Mouse (Mus musculus) myocyte (in vitro differentiated cells): ENCODE results near the gene Taf1b. TPM values are rescaled to one million over a fixed set of nuclear protein-coding genes. Genes with fewer than 3 reads are reported as not detected.

Experiments used
- H3K27me3 ChIP-seq: one replicate; pipeline ENCODE4 v1.6.1; 2011; ENCODE audit not compliant: control insufficient read depth, insufficient read depth, insufficient read length
- H3K36me3 ChIP-seq: one replicate; pipeline ENCODE4 v1.6.1; 2011; ENCODE audit not compliant: control insufficient read depth, insufficient read depth
- H3K4me2 ChIP-seq: one replicate; pipeline ENCODE4 v1.6.1; 2011; ENCODE audit warnings: low read depth, control low read depth
- H3K4me3 ChIP-seq: one replicate; pipeline ENCODE4 v1.5.1; 2011; ENCODE audit warnings: mild to moderate bottlenecking, control low read depth, moderate library complexity
- H3K79me2 ChIP-seq: one replicate; pipeline ENCODE4 v1.6.1; 2011; ENCODE audit not compliant: control insufficient read depth, insufficient read depth
- H3ac ChIP-seq: one replicate; pipeline ENCODE4 v1.6.1; 2011; ENCODE audit not compliant: control insufficient read depth, insufficient read length
- CEBPB ChIP-seq: IDR thresholded peaks from 2 replicates; pipeline ENCODE4 v1.6.1; 2011; ENCODE audit warnings: mild to moderate bottlenecking, moderate library complexity; ENCODE audit not compliant: poor library complexity, insufficient read depth, severe bottlenecking
- E2F4 ChIP-seq: IDR thresholded peaks from one replicate; pipeline ENCODE4 v1.6.1; 2011; ENCODE audit warnings: mild to moderate bottlenecking, control low read depth, moderate library complexity; ENCODE audit not compliant: insufficient read depth
- MAX ChIP-seq: IDR thresholded peaks from one replicate; pipeline ENCODE4 v1.6.1; 2011; ENCODE audit warnings: low read depth, mild to moderate bottlenecking, control low read depth
- MYOD1 ChIP-seq, 3 experiments: IDR thresholded peaks; one replicate each; pipeline ENCODE4 v1.6.1; 2011; ENCODE audit warnings: control low read depth in 2 of 3, low read depth in 2 of 3, mild to moderate bottlenecking in 2 of 3, moderate library complexity in 1 of 3; ENCODE audit not compliant: insufficient read length in 2 of 3, control insufficient read depth in 1 of 3
- MYOG ChIP-seq, 3 experiments: IDR thresholded peaks; one replicate each; pipeline ENCODE4 v1.6.1; 2011; ENCODE audit warnings: control low read depth in 2 of 3, low read depth in 2 of 3, mild to moderate bottlenecking in 2 of 3; ENCODE audit not compliant: insufficient read length in 2 of 3, control insufficient read depth in 1 of 3, insufficient read depth in 1 of 3
- POLR2A ChIP-seq: IDR thresholded peaks from one replicate; pipeline ENCODE4 v1.6.1; 2011; ENCODE audit warnings: low read depth, mild to moderate bottlenecking, control low read depth, moderate library complexity; ENCODE audit not compliant: insufficient read length
- POLR2AphosphoS2 ChIP-seq: IDR thresholded peaks from one replicate; pipeline ENCODE4 v1.6.1; 2011; ENCODE audit warnings: low read depth, control low read depth; ENCODE audit not compliant: insufficient read length
- REST ChIP-seq: IDR thresholded peaks from one replicate; pipeline ENCODE4 v1.6.1; 2011; ENCODE audit warnings: mild to moderate bottlenecking, control low read depth, moderate library complexity; ENCODE audit not compliant: insufficient read depth, insufficient read length
- SRF ChIP-seq: IDR thresholded peaks from one replicate; pipeline ENCODE4 v1.6.1; 2011; ENCODE audit warnings: low read depth; ENCODE audit not compliant: control insufficient read depth, insufficient read length
- TCF12 ChIP-seq: IDR thresholded peaks from one replicate; pipeline ENCODE4 v1.6.1; 2011; ENCODE audit warnings: mild to moderate bottlenecking, control low read depth; ENCODE audit not compliant: poor library complexity, insufficient read depth, severe bottlenecking
- TCF3 ChIP-seq: IDR thresholded peaks from one replicate; pipeline ENCODE4 v1.6.1; 2011; ENCODE audit warnings: low read depth, control low read depth; ENCODE audit not compliant: insufficient read length
- USF1 ChIP-seq: IDR thresholded peaks from one replicate; pipeline ENCODE4 v1.6.1; 2011; ENCODE audit warnings: low read depth, mild to moderate bottlenecking, control low read depth, moderate library complexity
- polyA plus RNA-seq: library from polyadenylated mRNA; unstranded; fragments of >200 nt; fragmentation: generic; extraction: Trizol; gene quantifications from one replicate; pipeline ENCODE4 v1.2.1, GENCODE M21; 2012; ENCODE audit warnings: missing spikeins

The Taf1b gene
- polyA plus RNA-seq, 1 experiment = 15.1 TPM

DNA sequence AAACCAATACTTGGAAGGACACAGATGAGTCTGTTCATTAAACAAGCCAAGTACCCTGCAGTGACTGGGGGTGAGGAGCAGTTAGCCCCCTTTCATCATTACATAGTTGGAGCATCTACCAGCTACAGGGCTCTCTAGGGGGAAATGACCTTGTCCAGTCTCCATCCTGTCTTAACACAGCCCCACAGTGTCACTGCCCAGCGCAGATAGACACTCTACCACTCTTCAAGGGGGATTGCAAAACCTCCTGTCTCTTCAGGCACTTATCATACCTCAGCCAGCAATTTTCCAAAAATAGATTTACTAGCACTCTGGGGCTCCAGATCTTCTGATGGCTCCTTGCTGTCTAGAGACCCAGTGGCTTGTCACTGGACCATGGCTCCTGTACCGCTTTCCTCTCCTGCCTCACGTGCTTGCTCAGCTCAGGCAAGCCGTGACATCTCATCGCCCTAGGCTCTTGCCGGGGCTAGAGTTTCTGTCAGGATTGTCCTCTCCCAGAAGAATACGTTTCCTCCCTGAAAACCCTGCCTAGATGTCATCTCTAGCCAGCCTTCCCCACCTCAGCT is 65.3 kb downstream of the Taf1b start:
- no peaks in the 10 kb centered on the region for H3K36me3 ChIP-seq
- H3K27me3 ChIP-seq = no peaks in the 10 kb centered on the region
- H3K79me2 ChIP-seq = no peaks in the 10 kb centered on the region
- no peak overlapping the region for H3K4me2 ChIP-seq
- no peak overlapping the region for H3K4me3 ChIP-seq
- H3ac ChIP-seq = no peak overlapping the region
- TF ChIP-seq POLR2AphosphoS2 = no peak
- TF ChIP-seq CEBPB = no peak
- no peak for TF ChIP-seq MYOD1 (IDR thresholded peaks at IDR 0.05; ENCODE audit: control insufficient read depth in 1 of 3, insufficient read length in 2 of 3, low read depth in 2 of 3)
- TF ChIP-seq POLR2A = no peak
- TF ChIP-seq MYOG (IDR thresholded peaks at IDR 0.05; ENCODE audit: control insufficient read depth in 1 of 3, insufficient read depth in 1 of 3, insufficient read length in 2 of 3, low read depth in 2 of 3) = no peak
- TF ChIP-seq SRF = no peak
- no peak for TF ChIP-seq E2F4
- no peak for TF ChIP-seq MAX
- TF ChIP-seq USF1 = no peak
- TF ChIP-seq REST = no peak
- no peak for TF ChIP-seq TCF3
- TF ChIP-seq TCF12 = no peak

DNA sequence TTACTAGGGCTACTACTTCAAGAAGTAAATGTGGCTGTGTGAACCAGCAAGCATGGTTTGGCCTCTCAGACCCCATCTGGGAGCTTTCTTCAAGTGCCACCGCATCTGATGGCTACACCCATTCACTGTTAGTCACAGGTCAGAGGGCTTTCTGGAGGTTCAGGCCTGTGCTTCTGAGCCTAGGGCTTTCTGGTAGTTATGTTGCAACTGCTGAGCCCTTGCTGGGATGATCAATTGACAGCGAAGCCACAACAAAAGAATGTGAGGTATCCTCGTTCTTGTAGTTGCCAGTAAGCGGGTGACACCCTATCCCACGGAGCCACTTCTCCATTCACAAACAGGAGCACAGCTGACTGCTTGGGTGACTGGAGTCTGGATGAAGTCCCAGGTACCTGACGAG is 67.2 kb downstream of the Taf1b start:
- Histone ChIP-seq H3K4me3 (no peak overlapping the region), H3K79me2 (no peaks in the 10 kb centered on the region), H3ac (no peak overlapping the region), H3K36me3 (no peaks in the 10 kb centered on the region), H3K4me2 (no peak overlapping the region), H3K27me3 (no peaks in the 10 kb centered on the region)
- TF ChIP-seq MAX = no peak
- no peak for TF ChIP-seq MYOD1 (IDR thresholded peaks at IDR 0.05; ENCODE audit: control insufficient read depth in 1 of 3, insufficient read length in 2 of 3, low read depth in 2 of 3)
- no peak for TF ChIP-seq POLR2A
- TF ChIP-seq TCF3 = no peak
- TF ChIP-seq MYOG (IDR thresholded peaks at IDR 0.05; ENCODE audit: control insufficient read depth in 1 of 3, insufficient read depth in 1 of 3, insufficient read length in 2 of 3, low read depth in 2 of 3) = no peak
- no peak for TF ChIP-seq TCF12
- no peak for TF ChIP-seq SRF
- TF ChIP-seq REST = no peak
- TF ChIP-seq E2F4 = no peak
- TF ChIP-seq USF1 = no peak
- TF ChIP-seq POLR2AphosphoS2 = no peak
- TF ChIP-seq CEBPB = no peak

DNA sequence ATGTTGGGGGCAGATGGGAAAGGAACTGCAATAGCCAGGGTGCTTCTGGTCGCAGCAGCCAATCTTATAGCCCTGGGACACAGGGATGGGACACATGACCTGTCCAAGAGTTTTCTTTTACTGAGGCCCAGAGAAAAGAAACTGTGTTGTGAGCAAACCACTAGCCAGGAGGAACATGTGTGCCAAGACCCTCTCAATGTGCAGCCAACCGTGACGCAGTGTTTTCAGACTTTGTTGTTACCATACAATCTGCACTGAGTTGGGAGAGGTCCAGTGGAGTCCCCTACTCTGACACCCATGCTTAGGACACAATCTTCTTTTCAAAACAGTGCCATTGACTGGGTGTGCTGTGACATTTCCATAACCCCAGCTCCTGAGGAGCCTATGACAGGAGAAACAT is 69.4 kb downstream of the Taf1b start:
- Histone ChIP-seq H3K36me3 (no peaks in the 10 kb centered on the region), H3ac (no peak overlapping the region), H3K27me3 (no peaks in the 10 kb centered on the region), H3K4me2 (no peak overlapping the region), H3K79me2 (no peaks in the 10 kb centered on the region), H3K4me3 (no peak overlapping the region)
- TF ChIP-seq REST = no peak
- no peak for TF ChIP-seq POLR2AphosphoS2
- TF ChIP-seq MYOG (IDR thresholded peaks at IDR 0.05; ENCODE audit: control insufficient read depth in 1 of 3, insufficient read depth in 1 of 3, insufficient read length in 2 of 3, low read depth in 2 of 3) = no peak
- TF ChIP-seq SRF = no peak
- no peak for TF ChIP-seq TCF12
- TF ChIP-seq USF1 = no peak
- no peak for TF ChIP-seq E2F4
- no peak for TF ChIP-seq MYOD1 (IDR thresholded peaks at IDR 0.05; ENCODE audit: control insufficient read depth in 1 of 3, insufficient read length in 2 of 3, low read depth in 2 of 3)
- TF ChIP-seq MAX = no peak
- TF ChIP-seq POLR2A = no peak
- no peak for TF ChIP-seq CEBPB
- TF ChIP-seq TCF3 = no peak

DNA sequence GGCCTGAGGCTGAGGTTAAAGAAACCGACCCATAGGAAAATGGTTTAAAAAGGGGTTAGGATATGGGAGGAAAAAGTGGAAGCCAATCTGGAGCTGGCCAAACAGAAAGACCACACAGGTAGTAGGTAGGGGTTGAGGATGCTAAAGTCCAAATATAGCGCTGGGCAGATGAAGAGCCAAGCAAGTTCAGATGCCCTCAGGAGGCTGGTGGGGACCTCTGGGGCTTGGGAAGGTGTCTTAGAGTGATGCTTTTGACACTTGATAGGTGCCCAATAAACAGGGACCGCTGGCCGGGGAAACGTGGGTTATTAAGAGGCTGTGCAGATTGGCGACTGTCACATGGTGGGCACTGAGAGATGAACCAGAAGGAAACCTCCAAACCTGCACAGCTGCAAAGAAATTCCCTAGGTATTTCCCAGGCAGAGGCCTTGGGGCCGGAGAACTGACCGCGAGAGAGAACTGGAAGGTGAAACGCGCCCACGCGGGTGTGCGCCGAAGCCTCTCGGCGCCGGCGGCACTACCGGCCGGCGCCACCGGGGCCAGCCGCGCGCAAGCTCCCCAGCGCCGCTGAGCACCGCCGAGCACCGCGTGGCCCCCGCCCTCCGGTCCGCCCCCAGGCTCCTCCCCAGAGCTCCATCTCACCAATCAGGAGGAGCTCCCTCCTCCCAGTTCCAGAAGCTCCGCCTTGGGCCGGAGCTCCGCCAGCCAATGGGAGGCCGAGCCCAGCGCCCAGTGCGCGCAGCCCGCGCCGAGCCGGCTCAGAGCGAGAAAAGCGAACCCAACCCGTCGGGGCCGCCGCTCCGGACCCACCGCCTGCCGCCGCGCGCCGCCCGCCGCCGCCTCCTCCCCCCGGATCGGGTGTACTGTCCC is 73.6 kb downstream of the Taf1b start, which contains the start of gene Grhl1:
Grhl1 (plus strand) TSS at position 761 of the 870 bp plus-strand sequence.
- H3ac ChIP-seq = peak within 1 kb of the TSS; percentile 7
- no peaks in the 10 kb centered on the region for H3K27me3 ChIP-seq
- TF ChIP-seq TCF3 (no peak), REST (no peak), CEBPB (no peak), MYOD1 (IDR thresholded peaks at IDR 0.05; ENCODE audit: control insufficient read depth in 1 of 3, insufficient read length in 2 of 3, low read depth in 2 of 3) (no peak)
- H3K79me2 ChIP-seq = no peaks in the 10 kb centered on the region
- peak within 1 kb of the TSS; percentile 88 for H3K4me2 ChIP-seq
- peak within 1 kb of the TSS; percentile 23 for H3K4me3 ChIP-seq
- H3K36me3 ChIP-seq = no peaks in the 10 kb centered on the region
